Mouse (Mus musculus) spleen, adult 2 months (tissue): ENCODE results near the gene Rbp7. TPM values are rescaled to one million over a fixed set of nuclear protein-coding genes. Genes with fewer than 3 reads are reported as not detected.

ENCODE experiments used
- DNase-seq, 2 experiments: peaks; one replicate each; pipeline versions ENCODE4 v3.0.0 to v3.0.0-alpha.2; 2012 to 2021; ENCODE audit warnings: low spot score in 2 of 2, low read depth in 1 of 2
- H3K27ac ChIP-seq: fragments of 200-500 bp; 2 replicates; pipeline ENCODE4 v1.5.1; 2012; ENCODE audit warnings: low read length, inconsistent platforms; ENCODE audit not compliant: insufficient read depth
- H3K27me3 ChIP-seq: fragments of 200-500 bp; 2 replicates; pipeline ENCODE4 v1.6.1; 2012; ENCODE audit warnings: mild to moderate bottlenecking, moderate library complexity, low read length, inconsistent platforms; ENCODE audit not compliant: control insufficient read depth, insufficient read depth
- H3K36me3 ChIP-seq: fragments of 200-500 bp; 2 replicates; pipeline ENCODE4 v1.6.1; 2012; ENCODE audit warnings: mild to moderate bottlenecking, low read length, inconsistent platforms; ENCODE audit not compliant: control insufficient read depth, insufficient read depth
- H3K4me1 ChIP-seq: fragments of 200-500 bp; 2 replicates; pipeline ENCODE4 v1.6.1; 2011; ENCODE audit warnings: inconsistent platforms; ENCODE audit not compliant: control insufficient read depth, insufficient read depth, insufficient read length
- H3K4me3 ChIP-seq: fragments of 200-500 bp; 2 replicates; pipeline ENCODE4 v1.5.1; 2011; ENCODE audit warnings: mild to moderate bottlenecking, inconsistent platforms; ENCODE audit not compliant: insufficient read depth, insufficient read length; ENCODE audit errors: extremely low read depth
- CTCF ChIP-seq: fragments of 200-500 bp; IDR thresholded peaks from 2 replicates; pipeline ENCODE4 v1.5.1; 2011; ENCODE audit warnings: mild to moderate bottlenecking, inconsistent platforms; ENCODE audit not compliant: insufficient read depth, insufficient read length, insufficient replicate concordance; ENCODE audit errors: extremely low read depth
- POLR2A ChIP-seq: fragments of 200-500 bp; IDR thresholded peaks from 2 replicates; pipeline ENCODE4 v1.6.1; 2011; ENCODE audit warnings: low read depth, low read length, inconsistent platforms
- WGBS: fragments of 180-500 bp; shearing (Covaris S2); methylation state at CpG from one replicate; pipeline ENCODE4 v1.1.7; 2018; 5-methylcytosine and 5-hydroxymethylcytosine counted together
- polyA plus RNA-seq: library from polyadenylated mRNA; depleted of rRNA; stranded (reverse); fragments of >200 nt; gene quantifications from 2 replicates; pipeline ENCODE4 v1.2.3, GENCODE M21; 2012

Rbp7 gene
- polyA plus RNA-seq, 1 experiment = not detected

GRCm38 (mm10) chr4:149454263-149454662, 515 bp downstream of the Rbp7 start:
- no peaks in the 10 kb centered on the region for H3K36me3 ChIP-seq
- TF ChIP-seq POLR2A (no peak), CTCF (no peak)
- no peak overlapping the region for H3K4me3 ChIP-seq
- H3K4me1 ChIP-seq = no peaks in the 10 kb centered on the region
- no peak for DNase-seq
- H3K27me3 ChIP-seq = no peaks in the 10 kb centered on the region
- H3K27ac ChIP-seq = no peak overlapping the region
- WGBS = 88% methylated on average over 17 of the region's 17 CpGs

GRCm38 (mm10) chr4:149453656-149454055, 1.1 kb downstream of the Rbp7 start:
- Histone ChIP-seq H3K27ac (no peak overlapping the region), H3K27me3 (no peaks in the 10 kb centered on the region), H3K4me3 (no peak overlapping the region), H3K36me3 (no peaks in the 10 kb centered on the region), H3K4me1 (no peaks in the 10 kb centered on the region)
- 72% methylated on average over 4 of the region's 4 CpGs for WGBS
- DNase-seq = peak in 1 of 2 experiments; percentile 18
- peak; percentile 18; the same call in 1 of the 2 replicates for TF ChIP-seq CTCF
- no peak for TF ChIP-seq POLR2A

- no peak overlapping the region for H3K27ac ChIP-seq
- H3K4me3 ChIP-seq = no peak overlapping the region
- DNase-seq = no peak
- 88% methylated on average over 3 of the region's 3 CpGs for WGBS
- no peaks in the 10 kb centered on the region for H3K27me3 ChIP-seq
- H3K36me3 ChIP-seq = no peaks in the 10 kb centered on the region
- H3K4me1 ChIP-seq = no peaks in the 10 kb centered on the region
- TF ChIP-seq CTCF (no peak), POLR2A (no peak)
These were observed 4.1 kb downstream of the Rbp7 start for GRCm38 (mm10) chr4:149450636-149451035.

GRCm38 (mm10) chr4:149446309-149446708, 8.5 kb downstream of the Rbp7 start:
- TF ChIP-seq CTCF = no peak
- no peak for TF ChIP-seq POLR2A
- Histone ChIP-seq H3K36me3 (no peaks in the 10 kb centered on the region), H3K4me3 (no peak overlapping the region)

DNA sequence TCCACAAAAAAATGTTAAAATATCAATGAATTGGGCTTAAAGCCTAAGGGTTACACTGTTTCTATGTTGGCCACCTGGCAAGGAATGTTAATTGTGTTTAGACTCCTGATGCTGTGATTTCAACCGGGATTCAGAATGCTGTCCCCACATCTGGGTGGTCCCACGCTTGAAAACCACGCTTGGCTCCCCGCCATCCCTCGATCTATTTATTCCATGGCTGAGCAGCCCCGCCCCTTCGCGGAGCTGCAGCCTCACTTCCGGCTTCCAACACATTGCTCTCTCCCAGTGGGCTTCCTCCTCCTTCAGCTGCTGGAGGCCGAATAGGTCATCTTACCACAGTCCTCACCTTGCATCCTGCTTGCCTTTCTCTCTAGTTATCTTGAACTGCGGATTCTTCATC, 8.9 kb downstream of the Rbp7 start:
- no peaks in the 10 kb centered on the region for H3K27me3 ChIP-seq
- WGBS = 16% methylated on average over 11 of the region's 11 CpGs
- H3K36me3 ChIP-seq = no peaks in the 10 kb centered on the region
- no peak overlapping the region for H3K4me3 ChIP-seq
- peaks cover 2% of the 10 kb centered on the region; the same call in 1 of the 2 replicates for H3K4me1 ChIP-seq
- no peak for DNase-seq
- TF ChIP-seq CTCF (no peak), POLR2A (no peak)
- H3K27ac ChIP-seq = no peak overlapping the region

More at GRCm38 (mm10) chr4:149446309-149446708, 8.5 kb downstream of the Rbp7 start:
- no peaks in the 10 kb centered on the region for H3K27me3 ChIP-seq
- no peak for DNase-seq
- no peak overlapping the region for H3K27ac ChIP-seq
- WGBS = 88% methylated on average over 1 of the region's 1 CpGs
- peaks cover 2% of the 10 kb centered on the region; the same call in 1 of the 2 replicates for H3K4me1 ChIP-seq

DNA sequence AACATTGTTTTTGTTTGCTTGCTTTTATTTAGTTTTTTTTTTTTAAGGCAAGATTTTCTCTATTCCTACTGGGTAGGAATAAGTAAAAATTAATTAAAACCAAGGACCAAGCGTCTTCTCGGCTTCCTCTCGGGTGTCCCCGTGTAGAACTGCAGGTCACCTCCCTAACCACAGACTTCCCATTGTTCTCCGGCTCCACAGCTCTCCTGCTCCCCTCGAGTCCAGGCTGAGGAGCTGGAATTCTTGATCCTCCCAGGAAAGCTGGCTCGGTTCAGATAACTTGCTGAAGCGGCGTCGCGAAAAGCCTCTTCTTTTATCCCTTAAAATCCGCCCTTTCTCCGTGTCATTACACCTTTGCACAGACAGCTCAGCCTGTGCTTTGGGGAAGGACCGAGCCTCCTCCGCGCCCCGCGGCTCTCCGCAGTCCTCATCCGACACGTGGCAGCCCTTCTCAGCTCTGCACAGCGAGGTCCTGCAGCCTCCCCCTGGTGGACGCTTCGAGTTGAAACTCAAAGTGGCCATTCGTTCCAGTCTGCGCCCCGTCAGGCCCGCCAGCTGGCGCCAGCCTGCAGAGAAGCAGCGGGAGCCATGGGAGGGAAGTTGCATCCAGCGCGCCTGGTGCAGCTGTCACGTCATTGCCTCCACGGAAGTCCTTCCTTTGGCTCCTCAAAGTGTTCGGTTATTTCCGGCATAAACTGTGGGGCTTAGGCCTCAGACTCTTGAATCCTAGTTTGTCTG, 9.6 kb downstream of the Rbp7 start:
- 0 out of 2 replicates have a peak overlapping the region, but pooled peaks have one; percentile 1 for H3K27ac ChIP-seq
- TF ChIP-seq CTCF (peak; percentile 84), POLR2A (no peak)
- H3K4me3 ChIP-seq = peak overlapping the region; percentile 31; the same call in 1 of the 2 replicates

DNA sequence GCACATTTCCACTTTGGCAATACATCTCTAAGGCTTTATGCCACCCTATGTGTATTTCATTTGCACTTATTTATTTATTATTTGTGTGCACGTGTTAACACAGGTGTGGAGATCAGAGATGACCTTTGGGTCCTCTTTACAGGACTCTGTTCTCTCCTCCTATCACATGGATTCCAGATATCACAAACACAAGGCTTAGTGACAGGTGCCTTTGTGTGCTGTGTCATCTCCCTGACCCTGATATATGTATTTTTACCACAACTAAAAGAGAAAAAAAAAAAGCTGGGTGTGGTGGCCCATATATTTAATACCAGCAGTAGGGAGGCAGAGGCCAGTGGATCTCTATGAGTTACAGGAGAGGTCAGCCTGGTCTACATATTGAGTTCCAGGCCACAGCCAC, 10.3 kb downstream of the Rbp7 start:
- TF ChIP-seq CTCF (no peak), POLR2A (no peak)
- Histone ChIP-seq H3K36me3 (no peaks in the 10 kb centered on the region), H3K27me3 (no peaks in the 10 kb centered on the region), H3K4me3 (no peak overlapping the region), H3K4me1 (peaks cover 6% of the 10 kb centered on the region; the same call in 1 of the 2 replicates), H3K27ac (no peak overlapping the region)
- DNase-seq = no peak
- WGBS = 85% methylated on average over 1 of the region's 1 CpGs

More for the DNA sequence above, 9.6 kb downstream of the Rbp7 start:
- Histone ChIP-seq H3K27me3 (no peaks in the 10 kb centered on the region), H3K4me1 (peaks cover 6% of the 10 kb centered on the region; the same call in 1 of the 2 replicates), H3K36me3 (no peaks in the 10 kb centered on the region)
- WGBS = under 1% methylated on average over 36 of the region's 36 CpGs
- DNase-seq = peak; percentile 75 to 79
